Mouse (Mus musculus) heart, embryonic 14.5 days (tissue): Measurements from ENCODE around the gene Pds5b. TPM values are rescaled to one million over a fixed set of nuclear protein-coding genes. Genes with fewer than 3 reads are reported as not detected.

Source experiments
- ATAC-seq: fragments of 200-750 bp; cut with Nextera tagmentation; 2 replicates; pipeline ENCODE4 v1.8.0; 2017; ENCODE audit warnings: low read depth, moderate TSS enrichment; ENCODE audit not compliant: insufficient number of reproducible peaks, insufficient read depth, low FRiP score
- H3K27ac ChIP-seq, 2 experiments: fragments of 200-500 bp in 1 of 2; fragments of 300-500 bp in 1 of 2; sonication (generic) in 1 of 2; replicated peaks in 1 of 2; 2 replicates each; pipeline ENCODE4 v1.5.1; 2012 to 2014; ENCODE audit warnings: low read depth in 2 of 2, low read length in 2 of 2, control low read depth in 1 of 2, mild to moderate bottlenecking in 1 of 2, mixed read lengths in 1 of 2; ENCODE audit not compliant: control insufficient read depth in 1 of 2, insufficient read depth in 1 of 2
- H3K27me3 ChIP-seq: fragments of 300-500 bp; sonication (generic); 2 replicates; pipeline ENCODE4 v1.6.1; 2014; ENCODE audit warnings: mild to moderate bottlenecking, low read length, control low read depth; ENCODE audit not compliant: control insufficient read depth, insufficient read depth
- H3K36me3 ChIP-seq: fragments of 300-500 bp; sonication (generic); 2 replicates; pipeline ENCODE4 v1.6.1; 2014; ENCODE audit warnings: mild to moderate bottlenecking, control low read depth, low read length, mixed read lengths; ENCODE audit not compliant: control insufficient read depth, insufficient read depth
- H3K4me1 ChIP-seq, 2 experiments: fragments of 200-500 bp in 1 of 2; fragments of 300-500 bp in 1 of 2; sonication (generic) in 1 of 2; 2 replicates each; pipeline ENCODE4 v1.6.1; 2012 to 2014; ENCODE audit warnings: low read length in 2 of 2, control low read depth in 1 of 2, mixed read lengths in 1 of 2; ENCODE audit not compliant: control insufficient read depth in 2 of 2, insufficient read depth in 2 of 2
- H3K4me2 ChIP-seq: fragments of 300-500 bp; sonication (generic); 2 replicates; pipeline ENCODE4 v1.6.1; 2014; ENCODE audit warnings: mild to moderate bottlenecking, low read length
- H3K4me3 ChIP-seq, 2 experiments: fragments of 200-500 bp in 1 of 2; fragments of 300-500 bp in 1 of 2; sonication (generic) in 1 of 2; 2 replicates each; pipeline ENCODE4 v1.5.1; 2012 to 2014; ENCODE audit warnings: low read length in 2 of 2, mild to moderate bottlenecking in 2 of 2, control low read depth in 1 of 2, low read depth in 1 of 2, moderate library complexity in 1 of 2; ENCODE audit not compliant: control insufficient read depth in 1 of 2, insufficient read depth in 1 of 2
- H3K9ac ChIP-seq: fragments of 300-500 bp; sonication (generic); 2 replicates; pipeline ENCODE4 v1.6.1; 2014; ENCODE audit warnings: mild to moderate bottlenecking, low read length
- H3K9me3 ChIP-seq: fragments of 300-500 bp; sonication (generic); 2 replicates; pipeline ENCODE4 v1.6.1; 2016; ENCODE audit warnings: low read length, control low read depth; ENCODE audit not compliant: control insufficient read depth
- WGBS: fragments of 180-500 bp; shearing (Covaris S2); extraction: QIAGEN DNeasy Blood & Tissue Kit; methylation state at CpG from one replicate; pipeline ENCODE4 v1.1.7; 2014; 5-methylcytosine and 5-hydroxymethylcytosine counted together
- polyA plus RNA-seq: library from polyadenylated mRNA; unstranded; fragments of >200 nt; fragmentation: Nextera tagmentation; extraction: Ambion mirVana; gene quantifications from 2 replicates; pipeline ENCODE4 v1.2.1, GENCODE M21; 2014

Pds5b gene
- polyA plus RNA-seq, 1 experiment from 2014 or later, result 23.4 TPM

DNA sequence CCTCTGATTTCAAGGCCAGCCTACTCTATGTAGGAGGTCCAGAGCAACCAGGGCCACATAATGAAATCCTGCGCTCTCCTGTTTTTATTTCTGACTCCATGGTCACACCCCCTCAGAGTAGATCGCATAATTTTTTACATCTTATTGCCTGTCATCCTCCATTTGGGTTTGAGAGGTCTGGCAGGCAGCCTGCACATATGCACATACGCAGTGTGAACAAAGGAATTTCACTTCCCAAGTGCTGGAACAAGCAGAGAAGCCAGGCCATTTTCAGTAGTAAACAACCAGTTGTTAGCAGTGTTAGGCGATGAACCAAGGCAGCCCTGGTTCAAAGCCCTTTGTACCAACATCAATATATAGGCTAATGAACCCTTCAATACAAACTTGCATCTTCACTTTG is 147.6 kb downstream of the Pds5b start:
- Histone ChIP-seq H3K36me3 (no peaks in the 10 kb centered on the region), H3K9ac (no peak overlapping the region), H3K27ac (no peak overlapping the region), H3K9me3 (0 out of 2 replicates have a peak, but pooled peaks cover 5% of the 10 kb centered on the region), H3K27me3 (no peaks in the 10 kb centered on the region), H3K4me3 (no peak overlapping the region), H3K4me2 (no peak overlapping the region), H3K4me1 (no peaks in the 10 kb centered on the region)
- 86% methylated on average over 4 of the region's 4 CpGs for WGBS
- no peak for ATAC-seq

DNA sequence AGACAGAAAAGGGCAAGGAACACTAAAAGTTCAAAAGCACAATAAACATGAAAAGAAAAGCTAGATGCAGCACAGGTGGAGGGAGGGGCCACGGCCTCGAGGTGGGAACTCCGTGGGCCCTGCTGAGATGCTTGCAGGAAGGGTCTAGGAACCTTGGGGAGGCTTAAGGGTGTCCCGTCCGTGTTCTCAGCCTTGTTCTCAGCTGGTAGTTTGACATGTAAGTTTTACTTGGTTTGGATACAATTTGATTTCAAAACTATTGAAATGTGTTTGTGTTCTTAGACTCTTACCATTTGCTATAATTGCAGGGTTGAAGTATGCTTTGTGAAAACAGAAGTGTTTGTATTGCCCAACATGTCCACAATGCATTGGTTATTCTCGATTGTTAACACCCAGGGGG is 149.2 kb downstream of the Pds5b start:
- Histone ChIP-seq H3K4me2 (no peak overlapping the region), H3K9ac (no peak overlapping the region), H3K4me3 (no peak overlapping the region), H3K27ac (no peak overlapping the region), H3K36me3 (no peaks in the 10 kb centered on the region), H3K27me3 (no peaks in the 10 kb centered on the region), H3K4me1 (no peaks in the 10 kb centered on the region), H3K9me3 (0 out of 2 replicates have a peak, but pooled peaks cover 5% of the 10 kb centered on the region)
- no peak for ATAC-seq
- 84% methylated on average over 6 of the region's 6 CpGs for WGBS

DNA sequence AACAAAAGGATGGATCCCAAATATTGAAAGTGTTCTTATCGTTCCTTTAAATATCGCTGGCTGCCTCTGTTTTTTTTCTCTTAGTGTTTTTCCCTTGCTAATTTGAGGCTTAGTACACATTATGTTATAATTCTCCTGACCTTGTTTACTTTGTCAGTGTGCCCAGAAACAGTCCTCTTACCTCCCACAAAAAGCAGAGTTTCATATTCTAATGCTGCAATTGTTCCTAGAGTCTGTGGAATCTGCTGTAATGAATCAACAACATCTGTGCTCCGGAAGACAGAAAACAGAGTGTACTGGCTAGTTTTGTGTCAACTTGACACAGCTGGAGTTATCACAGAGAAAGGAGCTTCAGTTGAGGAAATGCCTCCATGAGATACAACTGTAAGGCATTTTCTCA is 149.8 kb downstream of the Pds5b start:
- WGBS, result 75% methylated on average over 3 of the region's 3 CpGs
- H3K4me1 ChIP-seq, result no peaks in the 10 kb centered on the region
- H3K4me2 ChIP-seq, result no peak overlapping the region
- no peak overlapping the region for H3K4me3 ChIP-seq
- H3K9ac ChIP-seq, result no peak overlapping the region
- H3K9me3 ChIP-seq, result 0 out of 2 replicates have a peak, but pooled peaks cover 5% of the 10 kb centered on the region
- no peak overlapping the region for H3K27ac ChIP-seq
- H3K27me3 ChIP-seq, result no peaks in the 10 kb centered on the region
- no peaks in the 10 kb centered on the region for H3K36me3 ChIP-seq
- no peak for ATAC-seq

DNA sequence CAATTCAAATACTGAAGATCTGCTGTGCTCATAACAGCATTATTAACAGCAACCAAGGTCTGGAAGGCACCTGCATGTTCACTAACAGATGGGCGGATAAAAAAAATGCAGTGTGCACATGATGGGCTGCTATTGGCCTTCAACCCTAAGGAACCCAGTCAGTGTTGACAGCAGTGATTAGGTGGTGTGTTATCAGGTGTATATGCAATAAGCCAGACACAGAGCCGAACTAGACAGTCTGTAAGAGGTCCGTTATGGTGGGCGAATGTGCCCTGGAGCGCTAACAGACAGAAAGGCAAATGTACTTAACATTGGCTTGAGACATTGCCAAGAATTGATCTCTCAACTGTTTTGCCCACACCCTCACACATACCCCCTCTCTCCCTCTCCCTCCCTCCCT is 156.0 kb downstream of the Pds5b start:
- Histone ChIP-seq H3K4me1 (peaks cover 13 to 17% of the 10 kb centered on the region in 2 experiments), H3K4me3 (no peak overlapping the region), H3K27ac (peak overlapping the region; percentile 34 to 57), H3K4me2 (peak overlapping the region; percentile 32), H3K9ac (no peak overlapping the region), H3K27me3 (no peaks in the 10 kb centered on the region), H3K36me3 (no peaks in the 10 kb centered on the region), H3K9me3 (0 out of 2 replicates have a peak, but pooled peaks cover 5% of the 10 kb centered on the region)
- 11% methylated on average over 5 of the region's 5 CpGs for WGBS
- peak; percentile 87 for ATAC-seq

DNA sequence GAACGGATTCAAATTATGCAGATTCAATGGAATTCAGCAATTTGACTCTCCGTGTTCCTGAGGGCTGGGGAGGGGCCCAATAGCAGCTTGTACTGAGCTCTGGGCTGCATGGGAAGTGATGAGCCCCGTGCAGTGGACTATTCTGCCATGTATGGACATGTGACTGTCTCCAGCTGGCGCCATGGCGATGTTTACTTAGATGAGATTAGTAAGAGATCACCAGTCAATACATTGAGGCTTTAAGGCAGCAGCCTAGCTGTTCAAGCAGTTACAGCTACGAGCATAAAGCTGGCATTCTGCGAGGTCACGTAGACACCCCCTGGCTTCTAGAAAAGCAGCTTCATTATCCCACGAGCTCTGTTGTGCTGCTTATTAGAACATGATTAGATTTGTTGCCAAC is 157.2 kb downstream of the Pds5b start:
- no peak overlapping the region for H3K27ac ChIP-seq
- 0 out of 2 replicates have a peak, but pooled peaks cover 3% of the 10 kb centered on the region for H3K9me3 ChIP-seq
- no peaks in the 10 kb centered on the region for H3K36me3 ChIP-seq
- H3K27me3 ChIP-seq, result no peaks in the 10 kb centered on the region
- H3K4me3 ChIP-seq, result no peak overlapping the region
- no peak for ATAC-seq
- peaks cover 13 to 17% of the 10 kb centered on the region in 2 experiments for H3K4me1 ChIP-seq
- H3K4me2 ChIP-seq, result no peak overlapping the region
- no peak overlapping the region for H3K9ac ChIP-seq
- WGBS, result 68% methylated on average over 9 of the region's 9 CpGs

DNA sequence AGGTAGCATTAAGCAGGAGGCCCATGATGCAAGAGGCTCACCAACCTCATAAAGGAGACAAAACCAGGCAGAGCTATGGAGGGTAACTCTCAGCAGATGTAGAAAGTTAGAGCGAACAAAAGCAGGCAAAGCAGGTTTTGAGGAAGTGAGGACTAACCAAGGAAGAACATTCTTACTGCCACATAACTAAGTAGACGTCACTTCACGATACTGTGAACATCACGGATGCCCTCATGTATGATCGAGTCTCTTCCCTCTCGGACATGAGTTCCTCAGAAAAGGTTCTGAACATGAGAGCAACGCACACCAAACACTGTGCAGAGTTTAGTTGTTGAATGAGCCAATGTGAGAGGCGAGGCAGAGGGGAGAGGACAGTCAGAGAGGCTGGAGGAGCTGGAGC is 163.2 kb downstream of the Pds5b start:
- Histone ChIP-seq H3K36me3 (no peaks in the 10 kb centered on the region), H3K27me3 (no peaks in the 10 kb centered on the region), H3K4me3 (no peak overlapping the region), H3K27ac (no peak overlapping the region), H3K4me1 (peaks cover 10 to 17% of the 10 kb centered on the region in 2 experiments), H3K9ac (no peak overlapping the region), H3K9me3 (peaks cover 16% of the 10 kb centered on the region; the same call in 1 of the 2 replicates), H3K4me2 (no peak overlapping the region)
- 91% methylated on average over 8 of the region's 8 CpGs for WGBS
- no peak for ATAC-seq

DNA sequence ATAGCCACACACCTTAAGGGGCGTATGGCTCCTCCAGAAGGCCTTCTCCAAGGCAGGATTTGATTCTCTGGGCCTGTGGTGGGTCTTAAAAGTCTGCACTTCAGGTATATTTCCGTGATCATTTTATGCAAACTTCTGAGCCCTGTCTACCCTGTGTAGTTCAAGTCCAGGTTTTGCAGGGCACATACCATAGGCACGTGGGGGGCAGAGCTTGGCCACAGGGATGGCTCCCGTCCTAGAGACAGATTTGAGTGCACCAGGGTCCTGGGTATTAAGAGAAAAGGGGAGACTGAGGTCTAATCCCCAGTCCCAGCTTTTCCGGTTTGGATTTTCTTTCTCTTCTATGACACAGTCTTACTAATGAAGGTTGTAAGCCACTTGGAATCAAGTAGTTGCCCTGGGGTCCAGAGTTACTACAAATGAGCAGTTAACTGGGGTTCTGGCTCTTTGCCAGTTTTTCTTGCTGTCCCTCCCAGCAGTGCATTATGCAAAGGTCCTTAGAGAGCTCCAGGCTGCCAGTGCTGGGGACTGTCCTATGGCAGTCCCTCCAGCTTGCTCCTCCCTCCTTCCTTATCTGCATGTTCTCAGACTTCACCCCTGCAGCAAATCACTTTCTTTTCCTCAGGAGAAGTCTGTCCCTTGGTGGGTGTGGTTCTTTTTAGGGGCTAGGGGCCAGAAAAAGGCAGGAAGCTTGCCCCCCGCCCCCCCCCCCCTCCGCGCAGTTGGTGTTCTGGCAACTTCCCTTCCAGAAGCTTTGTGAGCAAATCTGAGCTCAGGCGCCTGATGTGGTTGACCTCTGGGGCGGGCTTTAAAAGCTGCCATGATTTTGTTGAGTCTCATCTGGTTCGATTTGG is 166.4 kb downstream of the Pds5b start:
- peak overlapping the region; percentile 0 to 8; a peak in 1 of 4 replicates for H3K4me3 ChIP-seq
- WGBS, result 43% methylated on average over 11 of the region's 11 CpGs

More for the DNA sequence above, 166.4 kb downstream of the Pds5b start:
- no peaks in the 10 kb centered on the region for H3K36me3 ChIP-seq
- H3K4me2 ChIP-seq, result peak overlapping the region; percentile 41
- no peaks in the 10 kb centered on the region for H3K27me3 ChIP-seq
- peaks cover 16% of the 10 kb centered on the region; the same call in 1 of the 2 replicates for H3K9me3 ChIP-seq
- peak; percentile 94 for ATAC-seq
- no peak overlapping the region for H3K9ac ChIP-seq
- peak overlapping the region; percentile 34 to 64 for H3K27ac ChIP-seq
- peaks cover 10 to 19% of the 10 kb centered on the region in 2 experiments for H3K4me1 ChIP-seq
